Mouse (Mus musculus) CH12.LX (cell line): ENCODE measurements at regions not wholly inside any gene's neighbourhood (a gene's known extent, or its start where the extent isn't known, plus 50 kb on each side); places are given as distances from the start of the nearest gene placed in this dataset.

Experiments
- MAX ChIP-seq: IDR thresholded peaks from 2 replicates; pipeline ENCODE4 v1.6.1; 2011; ENCODE audit warnings: low read length, improper control_type of control experiment
- RAD21 ChIP-seq: IDR thresholded peaks from 2 replicates; pipeline ENCODE4 v1.6.1; 2011; ENCODE audit warnings: low read depth, mild to moderate bottlenecking, low read length, improper control_type of control experiment, moderate library complexity
- RCOR1 ChIP-seq: conservative IDR thresholded peaks from 2 replicates; pipeline ENCODE4 v1.6.1; 2012; ENCODE audit warnings: low read depth, mild to moderate bottlenecking, inconsistent platforms, low read length, improper control_type of control experiment

DNA sequence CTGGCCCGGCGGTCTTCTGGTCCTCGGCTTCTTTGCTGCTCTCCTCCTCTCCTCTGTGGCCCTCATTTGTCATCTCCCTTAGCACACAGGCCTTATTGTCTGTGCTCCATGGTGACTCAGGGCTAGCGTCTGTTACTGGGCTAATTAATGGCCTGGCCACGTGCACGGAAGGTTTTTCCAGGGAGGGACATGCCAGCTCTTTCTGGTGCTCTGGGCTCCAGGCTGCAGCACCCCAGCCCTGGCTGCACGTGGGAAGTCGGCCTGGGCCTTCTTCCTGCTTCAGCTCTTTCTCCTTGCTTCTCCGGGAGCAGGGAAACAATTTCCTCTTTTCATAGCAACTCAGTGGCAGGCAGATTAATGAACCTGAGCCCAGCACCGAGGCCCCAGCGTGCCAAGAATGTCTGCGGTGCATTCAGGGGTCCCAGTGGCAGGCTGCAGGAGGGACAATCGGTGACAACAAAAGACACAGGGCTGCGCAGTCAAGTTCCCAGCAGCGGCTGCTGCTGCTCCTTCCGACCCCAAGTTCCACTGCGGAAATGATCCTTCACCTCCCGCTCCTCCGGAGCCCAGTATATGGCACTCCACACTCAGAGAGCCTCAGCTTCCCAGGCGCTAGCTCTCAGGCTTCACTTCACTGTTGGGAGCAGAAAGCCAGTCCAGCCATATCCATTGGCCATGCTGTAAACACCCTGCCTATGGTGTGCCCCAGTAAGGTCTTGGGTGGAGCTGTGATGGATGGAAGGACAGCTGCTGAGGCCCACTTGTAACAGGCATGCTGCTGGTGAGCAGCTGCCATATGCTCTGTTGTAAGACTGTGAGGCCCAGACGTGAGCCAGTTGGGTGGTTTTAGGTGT lies 257.3 kb upstream of the Habp2 start:
- TF ChIP-seq RCOR1: no peak
- no peak for TF ChIP-seq RAD21
- TF ChIP-seq MAX: no peak
